Mouse (Mus musculus) left cerebral cortex, adult 9 months (tissue): ENCODE results near the gene Mast4.
"Not testable (repeated sequence)": the region's sequence is repeated elsewhere in the genome, so short reads cannot be mapped to it uniquely, and the experiment has no call there.

ENCODE experiments used
- DNase-seq, 2 experiments: peaks; one replicate each; pipeline ENCODE4 v3.0.0; 2022; ENCODE audit warnings: low spot score in 2 of 2

The Mast4 gene

GRCm38 (mm10) chr13:102753714-102754556 is 580.4 kb downstream of the Mast4 start:
- DNase-seq = no peak

GRCm38 (mm10) chr13:102749891-102750290 is 584.4 kb downstream of the Mast4 start:
- no peak for DNase-seq

- no peak for DNase-seq
Measured at GRCm38 (mm10) chr13:102749194-102749593, 585.1 kb downstream of the Mast4 start.

- peak; percentile 44 to 68 for DNase-seq
Measured at GRCm38 (mm10) chr13:102746803-102747561, 587.3 kb downstream of the Mast4 start.

- DNase-seq = peak; percentile 81 to 82
Measured at GRCm38 (mm10) chr13:102745626-102746342, 588.5 kb downstream of the Mast4 start.

- no peak for DNase-seq
Measured at GRCm38 (mm10) chr13:102745270-102745600, 589.1 kb downstream of the Mast4 start.

- DNase-seq = peak; percentile 27 to 71
Measured at GRCm38 (mm10) chr13:102744481-102745269, 589.6 kb downstream of the Mast4 start.

GRCm38 (mm10) chr13:102739720-102740535 is 594.4 kb downstream of the Mast4 start:
- no peak for DNase-seq

- DNase-seq = no peak
Measured at GRCm38 (mm10) chr13:102737811-102738210, 596.5 kb downstream of the Mast4 start.

GRCm38 (mm10) chr13:102733063-102733462 is 601.2 kb downstream of the Mast4 start:
- DNase-seq = no peak

GRCm38 (mm10) chr13:102728951-102729350 is 605.3 kb downstream of the Mast4 start:
- DNase-seq = not testable (repeated sequence)

- DNase-seq = no peak
Measured at GRCm38 (mm10) chr13:102728035-102728434, 606.3 kb downstream of the Mast4 start.

GRCm38 (mm10) chr13:102726876-102727275 is 607.4 kb downstream of the Mast4 start:
- no peak for DNase-seq

GRCm38 (mm10) chr13:102725906-102726305 is 608.4 kb downstream of the Mast4 start:
- DNase-seq = no peak

GRCm38 (mm10) chr13:102725416-102725815 is 608.9 kb downstream of the Mast4 start:
- DNase-seq = no peak

- no peak for DNase-seq
Measured at GRCm38 (mm10) chr13:102716973-102717372, 617.3 kb downstream of the Mast4 start.

GRCm38 (mm10) chr13:102700744-102701143 is 633.6 kb downstream of the Mast4 start:
- no peak for DNase-seq

- DNase-seq = no peak
Measured at GRCm38 (mm10) chr13:102700176-102700575, 634.1 kb downstream of the Mast4 start.

- DNase-seq = peak in 1 of 2 experiments; percentile 52
Measured at GRCm38 (mm10) chr13:102698751-102699323, 635.5 kb downstream of the Mast4 start.

- DNase-seq = no peak
Measured at GRCm38 (mm10) chr13:102698335-102698734, 636.0 kb downstream of the Mast4 start.
